Mouse (Mus musculus): ENCODE data around the gene Ahnak2. TPM values are rescaled to one million over a fixed set of nuclear protein-coding genes. Genes with fewer than 3 reads are reported as not detected.
A peak's percentile ranks its signal among the peaks of the same experiment; 100 is the strongest.

Ahnak2 gene
- polyA plus RNA-seq, 1 experiment from 2014 or later, result 5.0 TPM

DNA sequence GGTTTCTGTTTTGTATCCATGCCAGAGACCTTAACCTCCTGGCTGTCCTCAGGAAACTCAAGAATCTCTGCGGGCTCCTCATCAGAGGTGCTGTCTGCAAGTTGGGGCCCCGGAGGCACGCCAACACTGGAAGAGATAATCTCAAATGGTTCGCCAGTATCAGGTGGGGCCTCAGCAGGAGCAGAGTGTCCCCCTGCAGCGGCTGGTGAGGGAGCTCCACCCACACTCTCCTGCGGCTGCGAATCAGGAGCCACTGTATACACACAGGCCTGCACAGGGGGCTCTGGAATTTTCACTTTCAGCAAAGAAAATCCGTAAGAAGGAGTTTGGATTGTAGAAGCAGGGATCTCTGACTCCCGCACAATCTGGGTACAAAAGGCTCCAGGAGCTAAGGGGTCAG is 29.1 kb downstream of the Ahnak2 start:
- H3K4me2 ChIP-seq (replicated peaks; ENCODE audit: low read depth, low read length), result no peak overlapping the region

DNA sequence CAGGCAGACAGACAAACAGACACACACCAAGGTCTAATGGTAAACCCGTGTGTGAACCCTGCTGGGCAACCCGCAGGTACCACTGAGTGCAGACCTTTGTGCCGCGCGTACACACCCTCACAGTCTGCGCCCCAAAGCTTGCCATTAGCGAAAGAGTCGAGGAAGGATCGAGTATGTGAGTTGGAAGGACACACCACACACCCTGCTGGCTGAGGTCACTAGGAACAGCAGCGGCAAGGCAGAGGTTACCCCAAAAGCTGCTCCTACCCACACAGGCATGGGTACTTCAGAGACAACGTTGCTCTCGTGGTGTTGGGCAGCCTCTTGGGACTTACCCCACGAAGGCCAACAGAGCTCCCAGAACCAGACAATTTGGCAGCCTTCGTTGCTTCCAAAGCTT is 30.2 kb downstream of the Ahnak2 start:
- H3K36me3 ChIP-seq (ENCODE audit: control insufficient read depth, insufficient read depth, low read length), result no peaks in the 10 kb centered on the region
- no peak overlapping the region for H3K4me2 ChIP-seq (replicated peaks; ENCODE audit: low read depth, low read length)
- H3K27ac ChIP-seq (ENCODE audit: low read length), result no peak overlapping the region
- 92% methylated on average over 14 of the region's 14 CpGs for WGBS
- no peak for ATAC-seq (ENCODE audit: insufficient number of reproducible peaks, insufficient read depth, low FRiP score, low read depth)
- no peaks in the 10 kb centered on the region for H3K4me1 ChIP-seq (ENCODE audit: control insufficient read depth, insufficient read depth, low read length)
- no peak overlapping the region for H3K9ac ChIP-seq (replicated peaks; ENCODE audit: low read depth, low read length)
- peaks cover 8% of the 10 kb centered on the region; the same call in 1 of the 2 replicates for H3K9me3 ChIP-seq (ENCODE audit: control insufficient read depth, low read depth, low read length)
- H3K27me3 ChIP-seq (ENCODE audit: control insufficient read depth, insufficient read depth, low read length), result no peaks in the 10 kb centered on the region
- H3K4me3 ChIP-seq (ENCODE audit: low read depth, low read length), result no peak overlapping the region

More for the DNA sequence above, 29.1 kb downstream of the Ahnak2 start:
- Histone ChIP-seq H3K9ac (replicated peaks; ENCODE audit: low read depth, low read length) (no peak overlapping the region), H3K27me3 (ENCODE audit: control insufficient read depth, insufficient read depth, low read length) (no peaks in the 10 kb centered on the region), H3K4me1 (ENCODE audit: control insufficient read depth, insufficient read depth, low read length) (no peaks in the 10 kb centered on the region), H3K27ac (ENCODE audit: low read length) (no peak overlapping the region), H3K36me3 (ENCODE audit: control insufficient read depth, insufficient read depth, low read length) (no peaks in the 10 kb centered on the region), H3K4me3 (ENCODE audit: low read depth, low read length) (no peak overlapping the region), H3K9me3 (ENCODE audit: control insufficient read depth, low read depth, low read length) (peaks cover 8% of the 10 kb centered on the region; the same call in 1 of the 2 replicates)
- ATAC-seq (ENCODE audit: insufficient number of reproducible peaks, insufficient read depth, low FRiP score, low read depth), result peak; percentile 61; the same call in 1 of the 2 replicates
- 23% methylated on average over 9 of the region's 9 CpGs for WGBS

- no peak overlapping the region for H3K4me3 ChIP-seq (ENCODE audit: low read depth, low read length)
- no peaks in the 10 kb centered on the region for H3K27me3 ChIP-seq (ENCODE audit: control insufficient read depth, insufficient read depth, low read length)
- H3K9me3 ChIP-seq (ENCODE audit: control insufficient read depth, low read depth, low read length), result peaks cover 5% of the 10 kb centered on the region; the same call in 1 of the 2 replicates
- no peaks in the 10 kb centered on the region for H3K36me3 ChIP-seq (ENCODE audit: control insufficient read depth, insufficient read depth, low read length)
- no peak for ATAC-seq (ENCODE audit: insufficient number of reproducible peaks, insufficient read depth, low FRiP score, low read depth)
- WGBS, result 75% methylated on average over 4 of the region's 4 CpGs
- H3K4me1 ChIP-seq (ENCODE audit: control insufficient read depth, insufficient read depth, low read length), result no peaks in the 10 kb centered on the region
- H3K27ac ChIP-seq (ENCODE audit: low read length), result no peak overlapping the region
- H3K9ac ChIP-seq (replicated peaks; ENCODE audit: low read depth, low read length), result no peak overlapping the region
- no peak overlapping the region for H3K4me2 ChIP-seq (replicated peaks; ENCODE audit: low read depth, low read length)
Observed at GRCm38 (mm10) chr12:112770396-112770795, 32.1 kb downstream of the Ahnak2 start.

GRCm38 (mm10) chr12:112769751-112770150 is 32.7 kb downstream of the Ahnak2 start:
- H3K9ac ChIP-seq (replicated peaks; ENCODE audit: low read depth, low read length), result no peak overlapping the region
- H3K4me3 ChIP-seq (ENCODE audit: low read depth, low read length), result no peak overlapping the region
- WGBS, result 89% methylated on average over 2 of the region's 2 CpGs
- no peaks in the 10 kb centered on the region for H3K36me3 ChIP-seq (ENCODE audit: control insufficient read depth, insufficient read depth, low read length)
- no peak overlapping the region for H3K4me2 ChIP-seq (replicated peaks; ENCODE audit: low read depth, low read length)
- H3K4me1 ChIP-seq (ENCODE audit: control insufficient read depth, insufficient read depth, low read length), result no peaks in the 10 kb centered on the region
- H3K27ac ChIP-seq (ENCODE audit: low read length), result no peak overlapping the region
- H3K27me3 ChIP-seq (ENCODE audit: control insufficient read depth, insufficient read depth, low read length), result no peaks in the 10 kb centered on the region
- H3K9me3 ChIP-seq (ENCODE audit: control insufficient read depth, low read depth, low read length), result no peaks in the 10 kb centered on the region
- ATAC-seq (ENCODE audit: insufficient number of reproducible peaks, insufficient read depth, low FRiP score, low read depth), result no peak

DNA sequence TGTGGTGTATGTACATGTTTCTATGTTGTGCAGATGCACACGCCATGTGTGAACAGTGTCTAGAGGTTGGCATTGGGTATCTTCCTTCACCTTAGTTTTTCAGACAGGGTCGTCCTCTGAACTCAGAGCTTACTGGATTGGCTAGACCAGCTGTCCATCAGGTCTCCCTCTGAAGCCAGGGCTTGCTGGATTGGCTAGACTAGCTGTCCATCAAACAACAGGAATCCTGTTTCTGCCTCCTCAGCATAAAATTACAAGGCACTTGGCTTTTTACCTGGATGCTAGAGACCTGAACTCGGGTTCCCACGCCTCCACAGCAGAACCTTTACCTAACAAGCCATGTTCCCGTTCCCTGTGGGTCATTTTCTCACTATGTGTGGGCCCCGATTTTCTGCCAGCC is 33.4 kb downstream of the Ahnak2 start:
- Histone ChIP-seq H3K9me3 (ENCODE audit: control insufficient read depth, low read depth, low read length) (no peaks in the 10 kb centered on the region), H3K36me3 (ENCODE audit: control insufficient read depth, insufficient read depth, low read length) (no peaks in the 10 kb centered on the region), H3K27me3 (ENCODE audit: control insufficient read depth, insufficient read depth, low read length) (no peaks in the 10 kb centered on the region), H3K4me3 (ENCODE audit: low read depth, low read length) (no peak overlapping the region), H3K27ac (ENCODE audit: low read length) (no peak overlapping the region), H3K9ac (replicated peaks; ENCODE audit: low read depth, low read length) (no peak overlapping the region), H3K4me1 (ENCODE audit: control insufficient read depth, insufficient read depth, low read length) (no peaks in the 10 kb centered on the region), H3K4me2 (replicated peaks; ENCODE audit: low read depth, low read length) (no peak overlapping the region)
- WGBS, result 83% methylated on average over 6 of the region's 6 CpGs
- ATAC-seq (ENCODE audit: insufficient number of reproducible peaks, insufficient read depth, low FRiP score, low read depth), result no peak

GRCm38 (mm10) chr12:112768166-112768565 is 34.3 kb downstream of the Ahnak2 start:
- no peak overlapping the region for H3K4me2 ChIP-seq (replicated peaks; ENCODE audit: low read depth, low read length)
- ATAC-seq (ENCODE audit: insufficient number of reproducible peaks, insufficient read depth, low FRiP score, low read depth), result no peak
- no peak overlapping the region for H3K27ac ChIP-seq (ENCODE audit: low read length)
- WGBS, result 75% methylated on average over 8 of the region's 8 CpGs
- H3K9ac ChIP-seq (replicated peaks; ENCODE audit: low read depth, low read length), result no peak overlapping the region
- no peaks in the 10 kb centered on the region for H3K4me1 ChIP-seq (ENCODE audit: control insufficient read depth, insufficient read depth, low read length)
- no peaks in the 10 kb centered on the region for H3K9me3 ChIP-seq (ENCODE audit: control insufficient read depth, low read depth, low read length)
- no peaks in the 10 kb centered on the region for H3K36me3 ChIP-seq (ENCODE audit: control insufficient read depth, insufficient read depth, low read length)
- no peak overlapping the region for H3K4me3 ChIP-seq (ENCODE audit: low read depth, low read length)
- no peaks in the 10 kb centered on the region for H3K27me3 ChIP-seq (ENCODE audit: control insufficient read depth, insufficient read depth, low read length)

DNA sequence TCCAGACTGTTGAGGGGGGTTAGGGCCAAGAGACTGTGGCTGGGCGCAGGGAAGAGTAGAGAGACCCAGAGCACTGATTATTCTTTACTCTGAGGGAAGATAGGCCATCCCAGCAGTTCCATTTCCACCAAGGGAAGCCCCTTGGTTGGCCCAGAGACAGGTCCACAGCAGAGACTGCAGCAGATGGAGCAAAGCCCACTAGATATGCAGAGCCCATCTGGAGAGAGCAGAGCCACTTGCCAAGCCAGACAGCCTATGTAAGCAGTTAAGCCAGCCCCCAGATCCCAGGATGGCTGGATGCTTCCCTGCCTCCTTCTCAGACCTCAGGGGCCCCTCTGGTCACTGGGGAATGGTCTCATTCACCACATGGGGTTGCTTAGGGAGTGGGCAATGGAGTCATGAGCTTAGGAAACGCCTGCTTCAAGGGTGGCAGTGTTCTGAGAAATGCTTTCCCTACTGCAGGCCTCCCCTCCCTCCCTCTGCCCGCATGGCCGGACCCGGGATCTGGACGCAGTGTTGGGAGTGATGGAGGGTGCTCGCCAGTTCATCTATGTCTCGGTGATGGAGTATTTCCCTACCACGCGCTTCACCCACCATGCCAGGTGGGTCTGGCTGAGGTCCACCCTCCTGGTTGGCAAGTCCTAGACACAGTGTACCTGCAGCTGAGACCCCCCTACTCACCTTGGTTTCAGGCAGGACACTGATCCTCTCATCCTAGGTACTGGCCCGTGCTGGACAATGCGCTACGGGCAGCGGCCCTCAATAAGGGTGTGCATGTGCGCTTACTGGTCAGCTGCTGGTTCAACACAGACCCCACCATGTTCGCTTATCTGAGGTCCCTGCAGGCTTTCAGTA is 35.2 kb downstream of the Ahnak2 start:
- 88% methylated on average over 16 of the region's 16 CpGs for WGBS
- no peak overlapping the region for H3K9ac ChIP-seq (replicated peaks; ENCODE audit: low read depth, low read length)

DNA sequence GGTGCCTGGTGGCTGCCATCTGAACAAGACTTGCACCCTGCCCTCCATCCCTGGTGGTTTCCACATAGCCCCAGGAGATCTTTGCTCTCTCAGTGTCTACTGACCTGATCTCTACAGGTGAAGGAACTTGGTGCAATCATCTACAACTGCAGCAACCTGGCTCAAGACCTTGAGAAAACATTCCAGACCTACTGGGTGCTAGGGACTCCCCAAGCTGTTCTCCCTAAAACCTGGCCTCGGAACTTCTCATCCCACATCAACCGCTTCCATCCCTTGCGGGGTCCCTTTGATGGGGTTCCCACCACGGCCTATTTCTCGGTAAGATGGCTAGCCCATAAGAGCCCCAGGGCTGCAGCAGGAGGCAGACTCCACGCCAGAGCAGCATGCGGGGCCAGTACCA is 35.9 kb downstream of the Ahnak2 start:
- 93% methylated on average over 7 of the region's 7 CpGs for WGBS
- Histone ChIP-seq H3K9me3 (ENCODE audit: control insufficient read depth, low read depth, low read length) (no peaks in the 10 kb centered on the region), H3K27me3 (ENCODE audit: control insufficient read depth, insufficient read depth, low read length) (no peaks in the 10 kb centered on the region), H3K36me3 (ENCODE audit: control insufficient read depth, insufficient read depth, low read length) (no peaks in the 10 kb centered on the region), H3K9ac (replicated peaks; ENCODE audit: low read depth, low read length) (no peak overlapping the region), H3K4me1 (ENCODE audit: control insufficient read depth, insufficient read depth, low read length) (no peaks in the 10 kb centered on the region), H3K27ac (ENCODE audit: low read length) (no peak overlapping the region), H3K4me3 (ENCODE audit: low read depth, low read length) (no peak overlapping the region), H3K4me2 (replicated peaks; ENCODE audit: low read depth, low read length) (no peak overlapping the region)
- no peak for ATAC-seq (ENCODE audit: insufficient number of reproducible peaks, insufficient read depth, low FRiP score, low read depth)

More for the DNA sequence above, 35.2 kb downstream of the Ahnak2 start:
- H3K27ac ChIP-seq (ENCODE audit: low read length), result no peak overlapping the region
- H3K36me3 ChIP-seq (ENCODE audit: control insufficient read depth, insufficient read depth, low read length), result no peaks in the 10 kb centered on the region
- no peak overlapping the region for H3K4me3 ChIP-seq (ENCODE audit: low read depth, low read length)
- H3K4me1 ChIP-seq (ENCODE audit: control insufficient read depth, insufficient read depth, low read length), result no peaks in the 10 kb centered on the region
- no peak for ATAC-seq (ENCODE audit: insufficient number of reproducible peaks, insufficient read depth, low FRiP score, low read depth)
- no peak overlapping the region for H3K4me2 ChIP-seq (replicated peaks; ENCODE audit: low read depth, low read length)
- H3K27me3 ChIP-seq (ENCODE audit: control insufficient read depth, insufficient read depth, low read length), result no peaks in the 10 kb centered on the region
- no peaks in the 10 kb centered on the region for H3K9me3 ChIP-seq (ENCODE audit: control insufficient read depth, low read depth, low read length)
